Mouse (Mus musculus): ENCODE results near the gene Acp2. TPM values are rescaled to one million over a fixed set of nuclear protein-coding genes. Genes with fewer than 3 reads are reported as not detected.

Acp2 gene
- polyA plus RNA-seq, 1 experiment: 16.9 TPM

DNA sequence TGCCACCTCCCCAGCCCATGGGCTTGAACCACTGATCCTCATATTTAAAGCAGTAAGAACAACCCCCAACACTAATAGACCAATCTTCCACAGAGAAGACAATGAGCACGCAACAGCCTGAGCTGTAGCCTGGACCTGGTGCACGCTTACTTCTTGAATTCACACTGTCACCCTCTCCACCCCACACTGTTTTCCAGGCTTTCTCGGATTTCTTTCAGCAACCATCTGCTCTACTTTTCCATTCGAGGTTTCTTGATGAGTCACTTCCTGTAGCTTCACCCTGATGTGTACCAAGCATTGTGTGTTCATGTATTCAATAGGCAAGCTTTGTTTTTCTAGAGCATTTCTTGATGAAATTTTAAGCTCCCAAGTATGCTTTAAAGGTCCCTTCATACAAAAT is 15.3 kb upstream of the Acp2 start:
- Histone ChIP-seq H3K4me3 (no peak overlapping the region), H3ac (ENCODE audit: control insufficient read depth, insufficient read length) (no peak overlapping the region), H3K36me3 (ENCODE audit: control insufficient read depth, insufficient read depth) (no peaks in the 10 kb centered on the region), H3K27me3 (ENCODE audit: control insufficient read depth, insufficient read depth, insufficient read length) (no peaks in the 10 kb centered on the region), H3K79me2 (ENCODE audit: control insufficient read depth, insufficient read depth) (no peaks in the 10 kb centered on the region), H3K4me2 (ENCODE audit: low read depth) (peak overlapping the region; percentile 53)
- TF ChIP-seq MYOD1 (IDR thresholded peaks at IDR 0.05; ENCODE audit: control insufficient read depth in 1 of 3, insufficient read length in 2 of 3, low read depth in 2 of 3): peak in 1 of 3 experiments; percentile 15
- no peak for TF ChIP-seq CEBPB (IDR thresholded peaks at IDR 0.05; ENCODE audit: insufficient read depth, poor library complexity, severe bottlenecking)

DNA sequence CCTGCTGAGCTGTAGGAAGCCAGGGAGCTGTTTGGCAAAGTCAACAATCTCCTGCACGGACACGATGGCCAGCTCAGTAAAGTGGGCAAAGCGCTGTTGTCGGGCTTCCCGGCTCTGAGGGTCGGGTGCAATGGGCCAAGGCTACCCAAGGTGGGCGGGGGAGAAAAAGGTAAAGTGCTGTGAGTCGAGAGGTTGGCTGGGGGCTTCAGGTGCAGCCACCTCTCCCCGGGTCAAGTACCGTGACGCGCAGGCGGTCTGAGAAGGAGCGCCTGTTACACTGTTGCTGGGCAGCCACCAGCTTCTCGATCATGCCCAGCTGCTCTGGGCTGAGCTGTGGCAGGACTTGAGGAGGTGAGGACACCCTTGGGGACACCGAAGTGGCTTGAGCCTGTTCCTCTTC is 12.2 kb upstream of the Acp2 start:
- TF ChIP-seq TCF3 (IDR thresholded peaks at IDR 0.05; ENCODE audit: insufficient read length, low read depth): no peak
- TF ChIP-seq REST (IDR thresholded peaks at IDR 0.05; ENCODE audit: insufficient read depth, insufficient read length): no peak
- TF ChIP-seq POLR2A (IDR thresholded peaks at IDR 0.05; ENCODE audit: insufficient read length, low read depth): no peak
- no peak for TF ChIP-seq E2F4 (IDR thresholded peaks at IDR 0.05; ENCODE audit: insufficient read depth)
- TF ChIP-seq CEBPB (IDR thresholded peaks at IDR 0.05; ENCODE audit: insufficient read depth, poor library complexity, severe bottlenecking): no peak
- TF ChIP-seq MYOD1 (IDR thresholded peaks at IDR 0.05; ENCODE audit: control insufficient read depth in 1 of 3, insufficient read length in 2 of 3, low read depth in 2 of 3): no peak
- TF ChIP-seq USF1 (IDR thresholded peaks at IDR 0.05; ENCODE audit: low read depth): no peak
- no peak for TF ChIP-seq TCF12 (IDR thresholded peaks at IDR 0.05; ENCODE audit: insufficient read depth, poor library complexity, severe bottlenecking)
- no peak for TF ChIP-seq MAX (IDR thresholded peaks at IDR 0.05; ENCODE audit: low read depth)
- no peak for TF ChIP-seq MYOG (IDR thresholded peaks at IDR 0.05; ENCODE audit: control insufficient read depth in 1 of 3, insufficient read depth in 1 of 3, insufficient read length in 2 of 3, low read depth in 2 of 3)
- no peaks in the 10 kb centered on the region for H3K27me3 ChIP-seq (ENCODE audit: control insufficient read depth, insufficient read depth, insufficient read length)

DNA sequence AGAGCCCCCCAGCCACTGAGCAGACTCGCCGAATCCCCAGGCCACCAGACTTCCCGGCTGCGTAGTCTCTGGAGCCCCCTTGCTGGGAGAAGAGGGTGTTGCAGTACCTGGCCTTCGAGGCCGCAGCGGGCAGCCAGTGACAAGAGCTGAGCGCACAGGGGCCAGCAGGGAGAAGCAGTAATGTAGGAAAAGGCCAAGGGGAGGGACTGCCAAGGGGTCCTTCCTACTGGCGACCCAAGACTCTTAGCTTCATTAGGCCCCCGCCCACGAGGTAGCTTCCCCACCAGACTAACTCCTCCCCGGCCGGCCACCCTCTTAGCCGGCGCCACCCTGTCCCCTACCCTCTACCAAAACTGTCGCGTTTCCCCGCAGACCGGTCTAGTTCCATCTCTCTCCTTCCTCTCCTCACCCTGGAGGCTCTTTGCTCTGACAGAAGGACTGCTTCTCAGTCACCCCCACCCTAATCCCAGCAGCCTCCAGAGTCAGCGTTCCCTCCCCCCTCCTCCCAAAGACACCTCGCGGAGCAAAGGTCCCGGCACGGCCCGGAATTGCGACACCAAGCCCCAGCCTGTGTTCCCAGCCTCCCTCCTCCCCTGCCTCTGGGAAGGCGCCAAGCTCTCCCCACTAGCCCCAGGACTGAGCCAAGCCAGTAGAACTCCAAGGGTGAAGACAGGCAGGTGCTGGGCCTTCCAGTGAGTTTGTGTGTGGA is 7.9 kb upstream of the Acp2 start:
- Histone ChIP-seq H3K79me2 (ENCODE audit: control insufficient read depth, insufficient read depth) (no peaks in the 10 kb centered on the region), H3K4me3 (no peak overlapping the region)

More for the DNA sequence above, 12.2 kb upstream of the Acp2 start:
- no peaks in the 10 kb centered on the region for H3K79me2 ChIP-seq (ENCODE audit: control insufficient read depth, insufficient read depth)
- H3ac ChIP-seq (ENCODE audit: control insufficient read depth, insufficient read length): no peak overlapping the region
- H3K4me2 ChIP-seq (ENCODE audit: low read depth): no peak overlapping the region
- no peaks in the 10 kb centered on the region for H3K36me3 ChIP-seq (ENCODE audit: control insufficient read depth, insufficient read depth)
- H3K4me3 ChIP-seq: no peak overlapping the region

DNA sequence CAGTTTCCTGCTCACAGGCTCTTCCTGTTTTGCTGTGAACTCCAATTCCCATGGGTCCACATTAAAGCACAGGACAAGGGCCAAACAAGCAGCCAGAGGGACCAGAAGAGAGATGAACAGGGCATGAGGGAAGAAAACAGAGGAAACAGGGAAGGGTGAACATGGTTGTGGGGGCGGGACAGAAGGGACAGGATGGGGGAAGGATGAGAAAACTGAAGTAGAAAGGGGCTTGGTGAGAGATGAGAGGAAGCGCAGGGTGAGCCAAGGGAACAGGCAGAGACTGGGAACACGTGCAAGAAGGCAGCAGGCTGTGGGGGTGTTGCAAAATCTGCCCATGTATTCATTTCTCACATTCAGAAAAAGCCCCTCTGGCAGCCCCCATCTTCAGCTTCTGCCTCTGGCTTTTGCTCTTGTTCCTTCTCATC is 6.1 kb upstream of the Acp2 start:
- no peak overlapping the region for H3K4me2 ChIP-seq (ENCODE audit: low read depth)
- no peaks in the 10 kb centered on the region for H3K36me3 ChIP-seq (ENCODE audit: control insufficient read depth, insufficient read depth)
- H3K79me2 ChIP-seq (ENCODE audit: control insufficient read depth, insufficient read depth): no peaks in the 10 kb centered on the region
- no peak for TF ChIP-seq E2F4 (IDR thresholded peaks at IDR 0.05; ENCODE audit: insufficient read depth)
- no peak for TF ChIP-seq POLR2A (IDR thresholded peaks at IDR 0.05; ENCODE audit: insufficient read length, low read depth)
- no peak for TF ChIP-seq REST (IDR thresholded peaks at IDR 0.05; ENCODE audit: insufficient read depth, insufficient read length)
- TF ChIP-seq USF1 (IDR thresholded peaks at IDR 0.05; ENCODE audit: low read depth): no peak
- TF ChIP-seq SRF (IDR thresholded peaks at IDR 0.05; ENCODE audit: control insufficient read depth, insufficient read length, low read depth): no peak
- no peak for TF ChIP-seq CEBPB (IDR thresholded peaks at IDR 0.05; ENCODE audit: insufficient read depth, poor library complexity, severe bottlenecking)
- TF ChIP-seq POLR2AphosphoS2 (IDR thresholded peaks at IDR 0.05; ENCODE audit: insufficient read length, low read depth): no peak
- no peak for TF ChIP-seq MYOG (IDR thresholded peaks at IDR 0.05; ENCODE audit: control insufficient read depth in 1 of 3, insufficient read depth in 1 of 3, insufficient read length in 2 of 3, low read depth in 2 of 3)
- no peak for TF ChIP-seq MYOD1 (IDR thresholded peaks at IDR 0.05; ENCODE audit: control insufficient read depth in 1 of 3, insufficient read length in 2 of 3, low read depth in 2 of 3)
- no peak for TF ChIP-seq TCF12 (IDR thresholded peaks at IDR 0.05; ENCODE audit: insufficient read depth, poor library complexity, severe bottlenecking)
- TF ChIP-seq MAX (IDR thresholded peaks at IDR 0.05; ENCODE audit: low read depth): no peak
- H3K4me3 ChIP-seq: no peak overlapping the region
- H3K27me3 ChIP-seq (ENCODE audit: control insufficient read depth, insufficient read depth, insufficient read length): no peaks in the 10 kb centered on the region
- no peak overlapping the region for H3ac ChIP-seq (ENCODE audit: control insufficient read depth, insufficient read length)

More for the DNA sequence above, 7.9 kb upstream of the Acp2 start:
- no peak overlapping the region for H3K4me2 ChIP-seq (ENCODE audit: low read depth)
- H3K27me3 ChIP-seq (ENCODE audit: control insufficient read depth, insufficient read depth, insufficient read length): no peaks in the 10 kb centered on the region
- no peak for TF ChIP-seq USF1 (IDR thresholded peaks at IDR 0.05; ENCODE audit: low read depth)
- no peak for TF ChIP-seq POLR2A (IDR thresholded peaks at IDR 0.05; ENCODE audit: insufficient read length, low read depth)
- H3ac ChIP-seq (ENCODE audit: control insufficient read depth, insufficient read length): no peak overlapping the region
- no peaks in the 10 kb centered on the region for H3K36me3 ChIP-seq (ENCODE audit: control insufficient read depth, insufficient read depth)

DNA sequence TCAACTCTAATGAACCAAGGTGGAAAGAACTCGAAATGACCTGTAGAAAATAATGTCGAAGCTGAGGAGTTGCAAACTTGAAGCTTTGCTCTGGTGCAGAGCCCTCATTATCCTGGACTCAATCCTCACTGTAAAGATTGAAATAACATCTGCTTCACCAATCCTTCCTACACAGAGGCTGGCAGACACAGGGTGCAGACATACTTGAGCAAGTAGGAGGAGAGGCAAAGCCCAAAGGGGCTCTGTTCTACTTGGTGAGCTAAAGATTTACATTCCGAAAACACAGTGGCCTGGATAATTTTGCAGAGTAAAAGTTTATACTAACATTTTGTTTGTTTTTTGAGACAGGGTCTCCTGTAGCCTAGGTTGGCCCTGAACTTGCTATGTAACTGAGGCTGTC is 3.8 kb upstream of the Acp2 start:
- Histone ChIP-seq H3K4me2 (ENCODE audit: low read depth) (no peak overlapping the region), H3ac (ENCODE audit: control insufficient read depth, insufficient read length) (no peak overlapping the region), H3K27me3 (ENCODE audit: control insufficient read depth, insufficient read depth, insufficient read length) (no peaks in the 10 kb centered on the region), H3K4me3 (no peak overlapping the region), H3K79me2 (ENCODE audit: control insufficient read depth, insufficient read depth) (no peaks in the 10 kb centered on the region), H3K36me3 (ENCODE audit: control insufficient read depth, insufficient read depth) (no peaks in the 10 kb centered on the region)
- TF ChIP-seq USF1 (IDR thresholded peaks at IDR 0.05; ENCODE audit: low read depth): no peak
- no peak for TF ChIP-seq CEBPB (IDR thresholded peaks at IDR 0.05; ENCODE audit: insufficient read depth, poor library complexity, severe bottlenecking)
- TF ChIP-seq SRF (IDR thresholded peaks at IDR 0.05; ENCODE audit: control insufficient read depth, insufficient read length, low read depth): no peak
- TF ChIP-seq MYOG (IDR thresholded peaks at IDR 0.05; ENCODE audit: control insufficient read depth in 1 of 3, insufficient read depth in 1 of 3, insufficient read length in 2 of 3, low read depth in 2 of 3): no peak
- TF ChIP-seq TCF3 (IDR thresholded peaks at IDR 0.05; ENCODE audit: insufficient read length, low read depth): no peak
- TF ChIP-seq TCF12 (IDR thresholded peaks at IDR 0.05; ENCODE audit: insufficient read depth, poor library complexity, severe bottlenecking): no peak
- no peak for TF ChIP-seq POLR2AphosphoS2 (IDR thresholded peaks at IDR 0.05; ENCODE audit: insufficient read length, low read depth)
- TF ChIP-seq E2F4 (IDR thresholded peaks at IDR 0.05; ENCODE audit: insufficient read depth): no peak
- TF ChIP-seq MAX (IDR thresholded peaks at IDR 0.05; ENCODE audit: low read depth): no peak
- TF ChIP-seq REST (IDR thresholded peaks at IDR 0.05; ENCODE audit: insufficient read depth, insufficient read length): no peak
- no peak for TF ChIP-seq MYOD1 (IDR thresholded peaks at IDR 0.05; ENCODE audit: control insufficient read depth in 1 of 3, insufficient read length in 2 of 3, low read depth in 2 of 3)
- TF ChIP-seq POLR2A (IDR thresholded peaks at IDR 0.05; ENCODE audit: insufficient read length, low read depth): no peak
